Mouse (Mus musculus) telencephalon, adult 2 months (tissue): ENCODE measurements around the gene Pih1d1.

Experiments
- DNase-seq: peaks from one replicate; pipeline ENCODE4 v3.0.0-alpha.2; 2011; ENCODE audit warnings: low read depth, low spot score

Gene Pih1d1

DNA sequence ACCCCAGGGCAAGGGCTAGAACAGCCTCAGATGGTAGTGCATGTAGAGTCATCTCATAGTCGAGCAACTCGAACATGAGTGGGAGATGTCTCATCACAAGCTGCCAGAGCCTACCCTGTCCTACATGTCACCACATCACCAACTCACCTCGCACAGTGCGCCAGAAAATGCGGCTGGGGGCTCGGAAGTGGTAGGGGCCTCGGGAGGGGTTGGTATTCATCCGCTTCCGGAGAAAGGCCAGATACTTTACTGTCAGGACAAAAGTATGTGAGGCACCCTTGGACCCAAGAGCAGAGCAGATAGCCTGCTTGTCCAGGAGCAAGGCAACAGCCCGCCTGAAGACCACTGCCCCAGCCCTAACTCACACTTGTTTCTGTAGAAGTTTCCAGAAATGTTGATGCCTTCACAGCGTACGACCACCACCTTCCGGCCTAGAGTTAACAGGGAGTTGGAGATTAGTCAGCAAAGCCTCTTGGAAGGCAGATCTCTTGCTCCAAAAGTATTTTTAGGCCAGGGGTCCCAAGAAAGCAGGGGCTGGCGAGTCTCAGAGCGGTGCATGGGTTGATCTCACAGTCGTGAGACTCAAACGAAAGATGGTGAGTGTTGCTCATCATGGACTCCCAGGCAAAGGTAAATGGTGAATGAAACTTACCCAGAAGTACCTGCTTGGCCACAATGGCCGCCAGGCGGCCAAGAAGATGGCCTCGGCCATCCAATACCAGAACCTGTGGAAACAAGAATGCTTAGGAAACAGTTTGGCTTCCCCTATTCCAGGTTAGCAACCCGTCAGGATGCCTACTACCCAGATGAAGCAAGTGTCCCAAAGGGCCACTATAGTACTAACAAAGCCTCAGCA is 27.0 kb upstream of the Pih1d1 start:
- DNase-seq: no peak

DNA sequence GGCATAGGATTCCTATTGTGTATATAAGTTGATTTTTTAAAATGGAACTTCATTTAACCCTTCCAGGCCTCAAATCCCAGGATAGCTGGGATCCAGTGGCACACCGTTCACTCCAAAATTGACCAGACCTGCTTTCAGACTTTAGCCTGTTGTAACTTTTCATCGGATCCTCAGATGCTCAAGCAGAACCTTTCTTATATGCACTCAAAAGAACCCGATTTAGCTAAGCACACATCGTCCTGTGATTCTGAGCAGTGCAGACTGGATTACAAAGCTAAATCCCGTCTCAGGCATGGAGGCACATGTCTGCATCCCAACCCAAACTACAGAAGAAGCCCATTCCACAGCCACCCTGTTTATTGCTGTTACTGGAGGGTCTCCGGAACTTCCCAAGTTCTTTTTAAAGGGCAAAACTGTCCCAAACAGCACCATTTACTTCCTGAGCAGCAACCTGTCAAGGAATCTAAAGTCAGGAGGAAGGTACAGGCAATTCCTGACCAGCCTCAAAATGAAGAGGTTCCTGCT is 26.3 kb upstream of the Pih1d1 start:
- DNase-seq: no peak

DNA sequence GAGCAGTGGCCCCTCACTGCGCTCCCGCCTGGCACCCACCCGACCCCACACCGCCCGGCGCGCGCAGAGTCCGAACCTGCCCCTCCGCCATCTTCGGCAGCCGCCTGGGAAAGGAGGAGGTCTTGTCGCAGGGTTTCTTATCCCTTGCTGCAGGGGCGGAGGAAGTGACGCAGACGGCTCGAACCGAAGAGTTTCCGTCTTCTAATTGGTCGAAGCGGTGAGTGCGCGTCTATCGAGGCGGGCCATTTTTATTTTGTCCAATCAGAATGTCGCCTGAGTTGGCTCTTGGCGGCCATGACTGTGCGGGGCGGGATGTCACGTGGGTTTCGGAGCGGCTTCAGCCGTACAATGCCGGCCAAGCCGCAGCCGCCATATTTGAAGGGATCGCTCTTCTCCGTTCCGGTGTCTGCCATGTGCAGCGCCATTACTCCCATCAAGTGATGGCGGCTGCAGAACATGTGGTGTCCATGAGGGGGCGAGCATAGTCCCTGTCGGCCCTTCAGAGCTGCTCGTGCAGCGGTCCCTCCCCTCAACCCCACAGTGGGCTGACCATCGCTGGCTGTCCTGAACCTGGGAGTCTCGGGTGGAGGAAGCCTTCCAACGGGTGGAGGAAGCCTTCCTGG is 25.4 kb upstream of the Pih1d1 start, which contains the start of gene Rpl13a:
Gene Rpl13a, minus strand, starts transcription at position 138 of the 623 bp plus-strand sequence.
- DNase-seq: peak; percentile 99

GRCm38 (mm10) chr7:45129318-45129717 is 24.8 kb upstream of the Pih1d1 start:
- no peak for DNase-seq

DNA sequence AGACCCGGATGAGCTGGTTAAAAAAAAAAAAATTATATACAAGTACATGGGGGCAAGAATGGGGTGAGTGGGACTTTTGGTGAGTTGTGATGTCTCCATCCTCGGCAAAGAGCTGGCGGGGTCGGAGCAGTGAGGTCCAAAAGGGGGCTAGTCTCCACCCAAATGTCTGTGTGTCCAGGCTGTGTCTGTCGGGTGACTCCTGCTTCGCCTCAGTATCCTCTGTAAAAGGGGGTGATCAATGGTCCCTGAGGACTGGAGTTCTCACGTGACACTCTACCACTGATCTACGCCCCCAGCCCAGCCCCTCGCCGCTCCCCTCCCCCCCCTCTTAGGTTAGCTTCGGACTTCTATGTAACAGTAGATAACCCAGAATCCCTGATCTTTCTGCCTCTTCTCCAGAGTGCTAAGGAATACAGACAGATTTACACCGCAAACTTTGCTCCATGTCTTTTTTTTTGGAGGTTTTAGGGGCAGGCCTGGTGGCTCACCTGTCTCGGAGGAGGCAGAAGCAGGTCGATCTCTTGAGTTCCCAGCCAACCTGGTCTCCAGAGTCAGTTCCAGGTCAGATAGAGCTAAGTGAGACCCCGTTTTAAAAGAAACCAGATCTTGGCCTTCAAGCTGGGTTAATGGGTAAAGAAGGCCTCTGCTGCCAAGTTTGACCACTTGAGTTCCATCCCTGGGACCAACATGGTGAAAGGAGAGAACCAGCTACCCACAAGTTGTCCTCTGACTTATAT is 24.2 kb upstream of the Pih1d1 start:
- no peak for DNase-seq

GRCm38 (mm10) chr7:45131850-45132249 is 22.3 kb upstream of the Pih1d1 start:
- DNase-seq: no peak

DNA sequence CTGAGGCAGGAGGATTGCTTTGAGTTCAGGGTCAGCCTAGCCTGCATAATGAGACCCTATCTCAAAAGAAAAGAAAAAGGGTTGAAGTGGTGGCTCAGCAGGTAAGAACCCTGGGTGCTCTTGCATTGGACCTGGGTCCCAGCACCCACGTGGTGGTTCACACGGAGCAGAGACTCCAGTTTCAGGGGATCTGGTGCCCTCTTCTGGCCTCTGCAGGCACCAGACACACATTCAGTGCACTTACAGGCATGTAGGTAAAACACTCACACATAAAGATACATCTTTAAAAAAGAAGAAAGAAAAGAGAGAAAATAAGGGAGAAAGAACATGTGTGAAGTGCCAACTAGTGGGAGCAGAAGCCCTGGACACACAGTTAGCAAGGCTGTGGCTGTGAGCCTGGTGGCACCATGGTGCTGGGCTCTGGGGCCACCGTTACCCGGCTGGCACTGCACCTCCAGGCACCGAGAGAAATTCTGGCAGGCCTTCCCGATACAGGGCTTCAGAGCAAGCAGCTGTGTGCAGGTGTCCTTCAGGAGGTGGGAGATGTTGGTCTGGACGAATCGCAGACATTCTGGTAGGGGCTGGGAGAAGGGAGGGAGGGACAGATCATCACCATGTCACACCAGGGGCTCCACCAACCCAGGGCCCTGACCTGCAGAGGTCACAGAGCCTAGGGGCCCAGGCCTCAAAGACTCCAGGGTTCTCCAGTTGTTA is 20.5 kb upstream of the Pih1d1 start:
- DNase-seq: no peak

DNA sequence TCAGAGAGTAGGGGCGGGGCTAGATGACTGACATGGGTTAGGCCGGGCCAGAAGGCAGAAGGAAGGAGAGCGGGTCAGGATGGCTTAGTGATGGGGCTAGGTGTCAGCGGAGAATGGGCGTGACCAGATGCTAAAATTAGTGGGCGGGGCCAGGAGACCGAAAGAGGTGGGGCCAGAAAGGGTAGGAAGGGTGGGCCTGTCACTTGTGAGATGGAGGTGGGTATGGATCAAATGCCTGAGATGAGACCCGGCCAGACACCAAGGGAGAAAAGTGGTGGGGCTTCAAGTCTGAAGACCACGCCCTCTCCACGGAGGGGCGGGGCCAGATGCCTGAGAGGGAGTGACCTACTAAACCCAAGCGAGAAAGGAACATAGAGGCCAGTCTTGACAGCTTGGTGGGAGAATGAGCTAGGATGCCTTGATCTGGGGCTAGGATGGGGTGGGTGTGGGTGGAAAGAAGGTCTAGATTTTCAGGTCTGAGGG is 19.5 kb upstream of the Pih1d1 start:
- no peak for DNase-seq

DNA sequence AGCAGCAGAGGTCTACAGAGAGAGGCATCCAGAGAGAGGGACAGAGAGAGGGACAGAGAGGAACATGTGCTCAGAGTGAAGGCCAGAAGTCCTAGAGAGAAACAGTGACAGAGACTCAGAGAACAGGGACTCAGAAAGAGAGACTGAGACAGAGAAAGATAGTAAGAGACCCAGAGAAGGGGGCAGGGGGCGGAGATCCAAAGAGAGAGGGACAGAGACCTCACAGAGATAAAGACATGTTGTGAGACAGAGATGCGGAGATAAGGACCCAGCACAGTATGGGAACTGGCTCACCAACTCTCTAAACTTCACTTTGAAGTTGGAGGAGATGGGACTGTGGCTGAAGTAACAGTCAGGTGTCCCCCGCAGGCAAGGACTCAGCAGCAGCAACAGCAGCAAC is 18.7 kb upstream of the Pih1d1 start:
- DNase-seq: no peak

DNA sequence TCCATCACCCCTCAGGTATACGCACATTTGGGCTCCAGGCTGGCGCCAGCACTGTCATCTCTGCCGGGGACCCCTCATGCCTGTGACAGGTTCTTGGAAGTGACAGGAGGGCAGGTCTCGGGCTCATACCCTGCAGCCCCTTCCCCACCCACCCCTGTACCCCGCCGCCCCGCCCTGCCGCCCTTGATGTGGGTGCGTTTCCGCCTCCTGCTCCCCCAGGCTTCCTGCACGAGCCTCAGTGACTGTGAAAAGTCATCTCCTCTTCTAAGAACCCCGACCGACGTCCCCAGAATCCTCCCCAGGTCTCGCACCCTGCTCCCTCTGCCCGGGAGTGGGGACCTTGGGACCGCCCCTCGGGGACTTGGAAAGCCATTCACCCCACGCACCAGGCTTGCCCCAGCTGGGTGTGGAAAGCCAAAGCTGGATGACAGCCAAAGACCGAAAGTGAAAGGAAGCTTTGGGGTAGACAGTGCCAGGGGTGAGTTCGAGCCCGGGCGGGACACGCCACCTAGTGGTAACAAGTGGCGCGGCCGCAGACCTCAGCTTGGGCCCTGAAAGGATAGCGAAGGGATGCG is 18.0 kb upstream of the Pih1d1 start, which contains the start of the genes Gm45713 and Flt3l:
Gene Gm45713, minus strand, starts transcription at position 239 of the 575 bp plus-strand sequence.
Gene Flt3l, minus strand, starts transcription at position 440 of the 575 bp plus-strand sequence.
- DNase-seq: peak; percentile 61

DNA sequence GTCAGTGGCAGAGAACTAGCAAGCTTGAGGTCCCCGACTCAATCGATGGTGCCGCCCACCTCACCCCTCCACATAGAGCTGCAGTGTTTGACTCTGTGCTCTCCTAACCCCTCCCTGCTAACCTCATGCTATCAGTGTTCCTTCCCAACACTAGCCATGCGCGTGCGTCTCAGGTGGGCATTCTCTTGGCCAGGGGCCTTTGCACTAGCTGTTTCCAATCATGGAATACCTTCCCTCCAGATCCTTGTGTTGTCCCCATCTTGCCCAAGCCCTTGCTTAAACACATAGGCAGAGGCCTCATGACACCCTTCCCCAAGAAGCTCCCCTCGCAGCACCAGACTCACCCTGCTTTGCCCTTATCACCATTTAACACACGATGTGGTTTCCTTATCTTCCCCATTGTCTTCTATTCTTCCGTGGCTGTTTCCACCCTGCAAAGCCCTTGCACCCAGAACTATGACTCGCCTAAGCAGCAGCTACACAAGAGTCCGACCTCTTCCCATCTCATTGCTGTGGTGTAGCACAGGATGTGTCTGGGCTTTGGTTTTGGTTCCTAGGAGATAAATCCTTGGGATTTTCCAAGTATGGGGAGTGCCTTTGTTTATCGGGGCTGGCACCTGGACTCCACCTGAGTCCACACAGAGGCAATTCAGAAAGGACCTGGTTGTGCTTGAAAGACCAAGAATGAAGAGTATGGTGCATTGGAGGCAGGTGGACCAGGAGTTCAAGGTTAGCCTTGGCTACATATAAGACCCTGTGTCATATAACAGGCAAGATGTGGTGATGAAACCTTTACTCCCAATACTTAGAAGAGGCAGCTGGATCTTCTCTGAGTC is 16.7 kb upstream of the Pih1d1 start:
- DNase-seq: no peak

DNA sequence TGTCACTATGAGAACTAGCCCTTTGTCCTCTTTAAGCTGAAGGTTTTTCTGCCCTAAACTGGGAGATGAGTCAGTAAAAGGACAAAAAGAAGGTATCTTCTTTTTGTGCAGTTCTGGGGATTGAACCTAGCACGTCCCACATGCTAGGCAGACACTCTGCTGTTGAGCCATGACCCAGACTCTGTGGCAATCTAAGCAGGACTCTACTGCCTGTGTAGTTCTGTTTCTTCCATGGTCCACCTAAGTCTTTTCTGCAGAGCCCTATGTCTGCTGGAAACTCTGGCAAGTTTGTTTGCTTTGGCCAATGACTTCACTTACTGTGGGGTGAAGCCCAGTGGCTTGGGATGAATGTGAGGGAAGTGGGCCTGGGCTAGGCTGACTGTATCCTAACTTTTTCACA is 15.7 kb upstream of the Pih1d1 start:
- DNase-seq: no peak

DNA sequence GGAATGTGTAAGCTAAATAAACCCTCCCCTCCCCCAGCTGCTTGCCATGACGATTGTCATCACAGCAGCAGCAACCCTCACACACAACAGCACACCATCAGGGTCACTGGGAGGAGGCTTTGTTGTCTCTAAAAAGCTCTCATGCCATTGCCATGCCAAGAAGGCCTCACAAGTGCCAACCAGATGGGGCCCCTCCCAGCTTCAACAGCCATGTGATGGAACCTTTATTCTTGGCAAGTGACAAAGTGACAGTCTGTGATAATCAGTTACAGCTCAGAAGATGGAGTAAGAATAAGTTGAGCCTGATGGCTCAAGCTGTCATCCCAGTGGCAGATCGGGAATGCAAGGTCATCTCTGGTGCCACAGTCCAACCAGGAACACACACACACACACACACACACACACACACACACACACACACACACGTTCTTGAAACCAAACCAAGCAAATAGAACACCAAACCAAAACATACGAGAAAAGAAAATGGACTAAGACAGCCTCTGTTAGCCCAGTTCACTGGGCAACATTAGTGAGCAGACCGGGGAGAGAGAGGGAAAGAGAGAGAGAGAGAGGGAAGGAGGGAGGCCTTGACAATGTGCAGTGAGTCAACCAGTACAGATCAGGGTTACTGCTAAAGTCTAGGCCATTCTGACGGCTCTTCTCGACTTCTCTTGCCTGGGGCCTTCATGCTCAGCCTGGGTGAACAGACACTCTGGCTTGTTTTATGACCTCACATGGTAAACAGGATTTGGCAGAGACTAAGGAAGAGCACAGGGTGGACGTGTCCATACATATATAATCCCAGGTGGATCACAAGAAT is 14.0 kb upstream of the Pih1d1 start:
- no peak for DNase-seq

- DNase-seq: no peak
These were observed 12.8 kb upstream of the Pih1d1 start for GRCm38 (mm10) chr7:45141319-45141718.

- DNase-seq: no peak
These were observed 12.2 kb upstream of the Pih1d1 start for GRCm38 (mm10) chr7:45141914-45142313.

- DNase-seq: no peak
These were observed 9.5 kb upstream of the Pih1d1 start for GRCm38 (mm10) chr7:45144368-45145174.

- DNase-seq: no peak
These were observed 8.6 kb upstream of the Pih1d1 start for GRCm38 (mm10) chr7:45145460-45145859.

GRCm38 (mm10) chr7:45147267-45147666 is 6.8 kb upstream of the Pih1d1 start:
- no peak for DNase-seq
